In the genomic region with DNA sequence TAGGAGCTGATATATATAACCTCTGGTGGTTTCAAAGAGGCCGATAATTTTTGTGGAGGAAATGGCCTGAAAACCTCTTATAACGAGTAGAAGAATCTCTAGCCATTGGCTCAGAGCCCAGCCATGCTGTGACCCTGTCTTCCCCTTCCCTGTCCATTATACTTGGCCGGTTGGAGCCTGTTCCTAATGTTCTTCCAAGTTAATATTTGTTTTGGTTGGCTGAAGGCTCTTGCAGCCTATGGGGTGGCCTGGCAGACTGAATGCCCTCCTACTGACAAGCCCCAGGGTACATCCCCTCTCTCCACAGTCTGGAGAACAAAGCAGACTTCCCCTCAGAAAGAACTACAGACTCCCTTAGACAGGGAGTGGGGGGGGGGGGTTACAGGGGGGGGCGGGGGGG, we compare ENCODE assay signal across 7 mouse cellular contexts.
DNase-seq lines count a peak whose midpoint lies in the region; ATAC-seq and TF ChIP-seq lines count a peak whose summit lies in the region.

No protein-coding gene starts in this region.

- ATAC-seq in forebrain, postnatal 0 days: peak; percentile 51
- ATAC-seq in lung, embryonic 16.5 days (ENCODE audit: low read depth): peak; percentile 98

- WGBS in forebrain, postnatal 0 days: 23% methylated on average over 3 of the region's 4 CpGs
- 4% methylated on average over 3 of the region's 4 CpGs for WGBS in lung, embryonic 16.5 days

- TF ChIP-seq CTCF in forebrain, postnatal 0 days (IDR thresholded peaks at IDR 0.05; ENCODE audit: low read depth): no peak

- no peak overlapping the region for H3K4me3 ChIP-seq in forebrain, postnatal 0 days (ENCODE audit: low read depth, low read length)
- H3K4me3 ChIP-seq in lung, embryonic 16.5 days (ENCODE audit: low read length): no peak overlapping the region

- H3K27me3 ChIP-seq in forebrain, postnatal 0 days (ENCODE audit: insufficient read depth, low read length): no peaks in the 10 kb centered on the region
- H3K27me3 ChIP-seq in lung, embryonic 16.5 days (ENCODE audit: control insufficient read depth, insufficient read depth, low read depth, low read length): no peaks in the 10 kb centered on the region

- DNase-seq in MN1 (ENCODE audit: low spot score): peak; percentile 37
- peak; percentile 90 for DNase-seq in adipocyte (ENCODE audit: low spot score)
- no peak for DNase-seq in forebrain, postnatal 0 days
- DNase-seq in kidney, adult 11 months: peak; percentile 89
- DNase-seq in spleen, postnatal 36 days (ENCODE audit: low spot score in 2 of 2): no peak
- DNase-seq in layer of hippocampus, postnatal 25 days (ENCODE audit: extremely low spot score in 1 of 2, low spot score in 1 of 2): no peak

- H3K9me3 ChIP-seq in forebrain, postnatal 0 days (ENCODE audit: low read length): no peaks in the 10 kb centered on the region
- H3K9me3 ChIP-seq in lung, embryonic 16.5 days (ENCODE audit: control insufficient read depth, low read length): no peaks in the 10 kb centered on the region

- no peak overlapping the region for H3K27ac ChIP-seq in forebrain, postnatal 0 days (ENCODE audit: low read depth, low read length)
- H3K27ac ChIP-seq in lung, embryonic 16.5 days (ENCODE audit: low read length): peak overlapping the region; percentile 51; the same call in 1 of the 2 replicates

- H3K4me1 ChIP-seq in forebrain, postnatal 0 days (ENCODE audit: insufficient read depth): no peaks in the 10 kb centered on the region
- peaks cover 8% of the 10 kb centered on the region for H3K4me1 ChIP-seq in lung, embryonic 16.5 days (replicated peaks; ENCODE audit: control insufficient read depth, insufficient read depth, low read length)

- H3K4me2 ChIP-seq in forebrain, postnatal 0 days (ENCODE audit: low read depth): no peak overlapping the region
- no peak overlapping the region for H3K4me2 ChIP-seq in lung, embryonic 16.5 days (ENCODE audit: low read depth, low read length)

- H3K9ac ChIP-seq in forebrain, postnatal 0 days: no peak overlapping the region
- no peak overlapping the region for H3K9ac ChIP-seq in lung, embryonic 16.5 days (ENCODE audit: low read length)

- H3K36me3 ChIP-seq in forebrain, postnatal 0 days (ENCODE audit: insufficient read depth): no peaks in the 10 kb centered on the region
- no peaks in the 10 kb centered on the region for H3K36me3 ChIP-seq in lung, embryonic 16.5 days (ENCODE audit: control insufficient read depth, insufficient read depth, low read length)

Comparison
In these comparisons a context has a peak if more than half of its experiments do, and no peak if none do; other contexts are left out.
1. DNase-seq: peak in MN1 (single experiment), adipocyte (single experiment) and kidney, adult 11 months (single experiment); none in forebrain, postnatal 0 days (single experiment), spleen, postnatal 36 days (0 of 2) and layer of hippocampus, postnatal 25 days (0 of 2).